Mouse (Mus musculus): ENCODE measurements around the gene Slc22a13.

GRCm38 (mm10) chr9:119243981-119244380 is 35.1 kb upstream of the Slc22a13 start:
- TF ChIP-seq POLR2A (IDR thresholded peaks at IDR 0.05; ENCODE audit: control insufficient read depth, extremely low read depth, insufficient read depth, low read length, poor library complexity) (no peak), CTCF (IDR thresholded peaks at IDR 0.05; ENCODE audit: borderline replicate concordance, control insufficient read depth, extremely low read depth, insufficient read depth, low read length, poor library complexity) (no peak)
